Mouse (Mus musculus) hindbrain, embryonic 13.5 days (tissue): ENCODE measurements around the gene Gm42906. TPM values are rescaled to one million over a fixed set of nuclear protein-coding genes. Genes with fewer than 3 reads are reported as not detected.
A peak's percentile ranks its signal among the peaks of the same experiment; 100 is the strongest.

Experiments used
- ATAC-seq: fragments of 200-750 bp; cut with Nextera tagmentation; 2 replicates; pipeline ENCODE4 v1.8.0; 2017; ENCODE audit warnings: moderate TSS enrichment; ENCODE audit not compliant: low FRiP score
- H3K27ac ChIP-seq: fragments of 300-500 bp; sonication (generic); 2 replicates; pipeline ENCODE4 v1.5.1; 2015; ENCODE audit warnings: inconsistent platforms, mild to moderate bottlenecking, moderate library complexity
- H3K27me3 ChIP-seq: fragments of 300-500 bp; sonication (generic); 2 replicates; pipeline ENCODE4 v1.6.1; 2015; ENCODE audit warnings: mild to moderate bottlenecking, inconsistent platforms
- H3K36me3 ChIP-seq: fragments of 300-500 bp; sonication (generic); 2 replicates; pipeline ENCODE4 v1.6.1; 2015; ENCODE audit warnings: mild to moderate bottlenecking, inconsistent platforms
- H3K4me1 ChIP-seq: fragments of 300-500 bp; sonication (generic); replicated peaks from 2 replicates; pipeline ENCODE4 v1.6.1; 2015; ENCODE audit warnings: inconsistent platforms
- H3K4me2 ChIP-seq: fragments of 300-500 bp; sonication (generic); 2 replicates; pipeline ENCODE4 v1.6.1; 2015; ENCODE audit warnings: inconsistent platforms, mild to moderate bottlenecking, moderate library complexity
- H3K4me3 ChIP-seq: fragments of 300-500 bp; sonication (generic); 2 replicates; pipeline ENCODE4 v1.5.1; 2015; ENCODE audit warnings: mild to moderate bottlenecking, inconsistent platforms
- H3K9ac ChIP-seq: fragments of 300-500 bp; sonication (generic); 2 replicates; pipeline ENCODE4 v1.6.1; 2015; ENCODE audit warnings: mild to moderate bottlenecking, inconsistent platforms
- H3K9me3 ChIP-seq: fragments of 300-500 bp; sonication (generic); 2 replicates; pipeline ENCODE4 v1.6.1; 2016; ENCODE audit warnings: inconsistent platforms
- WGBS: fragments of 180-500 bp; shearing (Covaris S2); methylation state at CpG from one replicate; pipeline ENCODE4 v1.1.7; 2015; 5-methylcytosine and 5-hydroxymethylcytosine counted together
- polyA plus RNA-seq: library from polyadenylated mRNA; unstranded; fragments of >200 nt; fragmentation: Nextera tagmentation; extraction: Ambion mirVana; gene quantifications from 2 replicates; pipeline ENCODE4 v1.2.1, GENCODE M21; 2015

Gene Gm42906
- polyA plus RNA-seq, 1 experiment from 2014 or later = not detected

GRCm38 (mm10) chr5:151026069-151026468 is 401.9 kb downstream of the Gm42906 start:
- 88% methylated on average over 4 of the region's 4 CpGs for WGBS
- no peak for ATAC-seq
- Histone ChIP-seq H3K4me1 (peaks cover 26% of the 10 kb centered on the region), H3K4me3 (no peak overlapping the region), H3K36me3 (no peaks in the 10 kb centered on the region), H3K27ac (no peak overlapping the region), H3K4me2 (no peak overlapping the region), H3K27me3 (no peaks in the 10 kb centered on the region), H3K9me3 (no peaks in the 10 kb centered on the region), H3K9ac (no peak overlapping the region)

- H3K27me3 ChIP-seq = no peaks in the 10 kb centered on the region
- H3K9me3 ChIP-seq = no peaks in the 10 kb centered on the region
- no peaks in the 10 kb centered on the region for H3K36me3 ChIP-seq
- no peak overlapping the region for H3K4me3 ChIP-seq
- H3K9ac ChIP-seq = no peak overlapping the region
- H3K4me1 ChIP-seq = peaks cover 34% of the 10 kb centered on the region
- 91% methylated on average over 2 of the region's 2 CpGs for WGBS
- no peak overlapping the region for H3K27ac ChIP-seq
- no peak overlapping the region for H3K4me2 ChIP-seq
- ATAC-seq = no peak
Measured at GRCm38 (mm10) chr5:151024483-151024882, 403.5 kb downstream of the Gm42906 start.

GRCm38 (mm10) chr5:151023461-151023860 is 404.5 kb downstream of the Gm42906 start:
- Histone ChIP-seq H3K9ac (no peak overlapping the region), H3K4me2 (0 out of 2 replicates have a peak overlapping the region, but pooled peaks have one; percentile 21), H3K9me3 (no peaks in the 10 kb centered on the region), H3K27me3 (no peaks in the 10 kb centered on the region), H3K4me1 (peaks cover 34% of the 10 kb centered on the region), H3K27ac (peak overlapping the region; percentile 48), H3K36me3 (no peaks in the 10 kb centered on the region), H3K4me3 (no peak overlapping the region)
- WGBS = 20% methylated on average over 8 of the region's 8 CpGs
- ATAC-seq = no peak

GRCm38 (mm10) chr5:151022939-151023338 is 405.0 kb downstream of the Gm42906 start:
- Histone ChIP-seq H3K4me2 (no peak overlapping the region), H3K4me1 (peaks cover 32% of the 10 kb centered on the region), H3K4me3 (no peak overlapping the region), H3K9me3 (no peaks in the 10 kb centered on the region), H3K36me3 (no peaks in the 10 kb centered on the region), H3K9ac (no peak overlapping the region), H3K27me3 (no peaks in the 10 kb centered on the region), H3K27ac (peak overlapping the region; percentile 48; the same call in 1 of the 2 replicates)
- WGBS = 22% methylated on average over 1 of the region's 1 CpGs
- no peak for ATAC-seq

- no peaks in the 10 kb centered on the region for H3K27me3 ChIP-seq
- no peak for ATAC-seq
- H3K4me2 ChIP-seq = no peak overlapping the region
- no peaks in the 10 kb centered on the region for H3K36me3 ChIP-seq
- H3K4me3 ChIP-seq = no peak overlapping the region
- no peak overlapping the region for H3K9ac ChIP-seq
- H3K9me3 ChIP-seq = no peaks in the 10 kb centered on the region
- H3K4me1 ChIP-seq = peaks cover 25% of the 10 kb centered on the region
- no peak overlapping the region for H3K27ac ChIP-seq
- WGBS = 84% methylated on average over 7 of the region's 7 CpGs
Measured at GRCm38 (mm10) chr5:151022026-151022425, 405.9 kb downstream of the Gm42906 start.

GRCm38 (mm10) chr5:151020831-151021230 is 407.1 kb downstream of the Gm42906 start:
- Histone ChIP-seq H3K9ac (no peak overlapping the region), H3K9me3 (no peaks in the 10 kb centered on the region), H3K4me1 (peaks cover 24% of the 10 kb centered on the region), H3K27ac (no peak overlapping the region), H3K4me2 (no peak overlapping the region), H3K4me3 (no peak overlapping the region), H3K36me3 (no peaks in the 10 kb centered on the region), H3K27me3 (no peaks in the 10 kb centered on the region)
- ATAC-seq = no peak
- 78% methylated on average over 14 of the region's 14 CpGs for WGBS

- Histone ChIP-seq H3K4me3 (no peak overlapping the region), H3K4me1 (peaks cover 24% of the 10 kb centered on the region), H3K27me3 (no peaks in the 10 kb centered on the region), H3K9me3 (no peaks in the 10 kb centered on the region), H3K4me2 (no peak overlapping the region), H3K9ac (no peak overlapping the region), H3K27ac (no peak overlapping the region), H3K36me3 (no peaks in the 10 kb centered on the region)
- no peak for ATAC-seq
- 65% methylated on average over 13 of the region's 13 CpGs for WGBS
Measured at GRCm38 (mm10) chr5:151020031-151020820, 407.7 kb downstream of the Gm42906 start.

- no peaks in the 10 kb centered on the region for H3K9me3 ChIP-seq
- H3K27me3 ChIP-seq = no peaks in the 10 kb centered on the region
- no peak for ATAC-seq
- no peaks in the 10 kb centered on the region for H3K36me3 ChIP-seq
- no peak overlapping the region for H3K9ac ChIP-seq
- H3K4me2 ChIP-seq = no peak overlapping the region
- H3K4me1 ChIP-seq = peaks cover 24% of the 10 kb centered on the region
- WGBS = 67% methylated on average over 5 of the region's 5 CpGs
- peak overlapping the region; percentile 35; the same call in 1 of the 2 replicates for H3K27ac ChIP-seq
- H3K4me3 ChIP-seq = no peak overlapping the region
Measured at GRCm38 (mm10) chr5:151018959-151019358, 409.0 kb downstream of the Gm42906 start.

- Histone ChIP-seq H3K36me3 (no peaks in the 10 kb centered on the region), H3K9ac (no peak overlapping the region), H3K27ac (no peak overlapping the region), H3K4me2 (no peak overlapping the region), H3K9me3 (no peaks in the 10 kb centered on the region), H3K27me3 (no peaks in the 10 kb centered on the region), H3K4me3 (no peak overlapping the region), H3K4me1 (peaks cover 19% of the 10 kb centered on the region)
- ATAC-seq = no peak
- WGBS = 76% methylated on average over 5 of the region's 5 CpGs
Measured at GRCm38 (mm10) chr5:151018450-151018849, 409.5 kb downstream of the Gm42906 start.

Other genes with a start within 250 kb of the Gm42906 start
- 7.1 and 7.9 TPM in 2 replicates for gene Stard13, start 194.3 kb downstream of the Gm42906 start, polyA plus RNA-seq
- gene Vmn2r18, start 177.9 kb upstream of the Gm42906 start, polyA plus RNA-seq = 0.06 TPM in 1 of 2 replicates, not detected in the other
- 70.6 and 73.0 TPM in 2 replicates for gene Rfc3, start 223.1 kb upstream of the Gm42906 start, polyA plus RNA-seq